Mouse (Mus musculus): ENCODE data around the gene Gipr.

GRCm38 (mm10) chr7:19148875-19149541, 16.9 kb downstream of the Gipr start, which contains the start of gene Qpctl:
- TF ChIP-seq ZC3H11A (IDR thresholded peaks at IDR 0.05; ENCODE audit: borderline replicate concordance, low read depth, low read length), result no peak
- no peak for TF ChIP-seq ZNF384 (IDR thresholded peaks at IDR 0.05; ENCODE audit: low read depth, low read length)
- peak; percentile 66; the same call in 1 of the 2 replicates for TF ChIP-seq CHD2 (IDR thresholded peaks at IDR 0.05; ENCODE audit: low read depth, low read length)

All from ES-E14 (cell line).